Mouse (Mus musculus): ENCODE results near the gene Slc6a20b. TPM values are rescaled to one million over a fixed set of nuclear protein-coding genes. Genes with fewer than 3 reads are reported as not detected.

Slc6a20b gene
- polyA plus RNA-seq, 1 experiment from 2014 or later: 0.09 TPM

DNA sequence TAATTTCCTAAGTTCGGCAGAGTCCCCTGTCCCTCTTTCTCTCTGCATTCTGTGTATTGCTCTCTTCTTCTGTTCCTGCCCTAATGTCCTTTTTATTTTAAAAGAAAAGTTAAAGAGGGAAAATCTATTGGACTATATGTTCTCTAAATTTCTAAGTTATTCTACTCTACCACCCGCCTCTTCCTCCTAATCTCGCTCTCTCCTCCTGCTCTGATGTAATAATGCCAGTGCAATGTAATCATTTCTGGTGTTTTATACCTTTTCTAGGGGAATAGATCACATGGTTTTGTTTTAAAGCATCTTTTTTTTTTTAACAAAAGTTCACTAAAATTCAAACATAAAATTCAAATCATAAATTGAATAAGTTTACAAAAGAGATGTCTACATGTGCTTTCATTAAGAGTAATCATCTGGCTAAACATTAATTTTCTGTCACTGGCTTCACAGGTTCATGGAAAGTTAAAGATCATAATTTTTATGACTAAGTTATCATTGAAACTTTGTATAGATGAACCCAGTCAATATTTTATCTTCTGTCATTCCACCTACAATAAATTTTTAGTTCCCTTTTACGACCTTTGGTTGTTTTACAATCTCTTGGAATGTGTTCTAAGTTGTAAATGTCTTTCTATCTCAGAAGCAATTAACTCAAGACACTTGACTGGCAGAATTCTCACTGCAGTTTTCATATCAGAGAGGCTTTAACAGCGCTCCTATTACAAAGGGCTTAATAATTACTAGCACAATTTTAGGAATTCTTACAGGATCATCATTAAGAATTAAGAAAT lies 11.9 kb downstream of the Slc6a20b start:
- Histone ChIP-seq H3K27me3 (replicated peaks; ENCODE audit: control insufficient read depth, insufficient read depth, low read length) (no peaks in the 10 kb centered on the region), H3K27ac (ENCODE audit: low read depth, low read length) (no peak overlapping the region), H3K9me3 (replicated peaks; ENCODE audit: control insufficient read depth, low read length) (no peaks in the 10 kb centered on the region), H3K9ac (ENCODE audit: low read length) (no peak overlapping the region), H3K4me1 (ENCODE audit: control insufficient read depth, insufficient read depth, low read length) (no peaks in the 10 kb centered on the region), H3K4me2 (ENCODE audit: low read length) (no peak overlapping the region), H3K36me3 (ENCODE audit: control insufficient read depth, insufficient read depth, low read length) (no peaks in the 10 kb centered on the region), H3K4me3 (ENCODE audit: low read depth, low read length) (no peak overlapping the region)
- ATAC-seq (no peak), DNase-seq (ENCODE audit: low spot score) (no peak)
- WGBS: 90% methylated on average over 5 of the region's 5 CpGs

DNA sequence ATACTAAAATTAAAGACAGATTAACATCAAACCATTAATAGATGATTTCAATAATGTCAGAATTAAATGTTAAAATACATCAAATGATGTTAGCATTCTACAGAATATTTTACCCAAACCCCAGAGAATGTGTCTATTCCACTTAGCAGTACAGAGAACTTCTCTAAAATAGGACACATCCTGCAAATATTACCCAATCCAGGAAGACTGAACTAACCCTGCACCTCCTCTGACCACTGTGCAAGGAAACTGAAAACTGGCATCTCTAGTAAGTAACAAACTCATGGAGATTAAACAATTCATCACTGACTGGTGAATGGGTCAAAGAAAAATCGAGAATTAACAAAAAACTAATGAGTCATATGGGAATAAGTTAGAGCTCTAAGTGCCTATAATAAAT lies 30.8 kb downstream of the Slc6a20b start:
- Histone ChIP-seq H3K27me3 (replicated peaks; ENCODE audit: control insufficient read depth, insufficient read depth, low read length) (no peaks in the 10 kb centered on the region), H3K36me3 (ENCODE audit: control insufficient read depth, insufficient read depth, low read length) (no peaks in the 10 kb centered on the region), H3K27ac (ENCODE audit: low read depth, low read length) (no peak overlapping the region), H3K9me3 (replicated peaks; ENCODE audit: control insufficient read depth, low read length) (no peaks in the 10 kb centered on the region), H3K9ac (ENCODE audit: low read length) (no peak overlapping the region), H3K4me1 (ENCODE audit: control insufficient read depth, insufficient read depth, low read length) (no peaks in the 10 kb centered on the region), H3K4me3 (ENCODE audit: low read depth, low read length) (no peak overlapping the region), H3K4me2 (ENCODE audit: low read length) (no peak overlapping the region)
- WGBS: 79% methylated on average over 1 of the region's 1 CpGs
- ATAC-seq: no peak
- no peak for DNase-seq (ENCODE audit: low spot score)

DNA sequence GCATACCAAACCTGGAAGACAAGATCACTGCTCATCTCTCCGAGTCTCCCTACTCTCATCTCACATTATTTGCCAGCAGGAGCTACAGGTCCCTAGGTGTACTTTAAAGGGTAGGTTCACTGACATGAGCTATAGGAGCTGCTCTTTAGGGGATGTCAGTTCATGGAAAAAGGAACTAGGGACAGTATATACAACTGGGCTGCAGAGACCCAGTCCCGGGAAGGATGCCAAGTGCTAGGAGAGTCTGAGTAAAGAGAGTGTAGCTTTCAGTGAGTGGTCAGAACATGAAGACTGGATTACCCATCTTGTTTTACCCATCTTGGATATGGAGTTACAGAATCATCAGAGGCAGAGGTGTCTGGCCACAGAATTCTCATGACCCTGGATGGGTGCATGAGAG lies 35.0 kb downstream of the Slc6a20b start:
- no peak overlapping the region for H3K27ac ChIP-seq (ENCODE audit: low read depth, low read length)
- no peaks in the 10 kb centered on the region for H3K4me1 ChIP-seq (ENCODE audit: control insufficient read depth, insufficient read depth, low read length)
- no peak for DNase-seq (ENCODE audit: low spot score)
- H3K27me3 ChIP-seq (replicated peaks; ENCODE audit: control insufficient read depth, insufficient read depth, low read length): no peaks in the 10 kb centered on the region
- H3K4me3 ChIP-seq (ENCODE audit: low read depth, low read length): no peak overlapping the region
- 94% methylated on average over 2 of the region's 2 CpGs for WGBS
- peaks cover 17% of the 10 kb centered on the region; the same call in 1 of the 2 replicates for H3K36me3 ChIP-seq (ENCODE audit: control insufficient read depth, insufficient read depth, low read length)
- H3K4me2 ChIP-seq (ENCODE audit: low read length): no peak overlapping the region
- ATAC-seq: no peak
- no peaks in the 10 kb centered on the region for H3K9me3 ChIP-seq (replicated peaks; ENCODE audit: control insufficient read depth, low read length)
- H3K9ac ChIP-seq (ENCODE audit: low read length): no peak overlapping the region

DNA sequence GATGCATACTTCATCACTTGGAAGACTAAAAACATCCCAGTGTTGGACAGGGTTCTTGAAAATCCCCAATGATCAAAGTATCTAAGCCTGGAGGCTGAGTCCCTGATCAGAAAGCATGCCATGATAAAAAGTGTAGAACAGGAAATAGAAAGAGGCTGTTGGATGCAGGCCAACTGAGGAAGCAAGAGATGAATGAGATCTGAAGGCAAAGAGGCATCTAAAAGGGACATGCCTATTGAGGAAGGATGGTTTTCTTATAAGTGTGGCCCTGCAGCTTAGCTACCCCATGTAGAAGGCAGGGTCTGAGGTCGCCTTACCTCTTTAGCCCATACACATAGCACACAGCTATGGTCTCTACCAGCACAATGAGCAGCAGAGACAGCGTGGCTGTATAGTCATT lies 35.5 kb downstream of the Slc6a20b start:
- Histone ChIP-seq H3K4me2 (ENCODE audit: low read length) (no peak overlapping the region), H3K4me1 (ENCODE audit: control insufficient read depth, insufficient read depth, low read length) (no peaks in the 10 kb centered on the region), H3K27ac (ENCODE audit: low read depth, low read length) (no peak overlapping the region), H3K9me3 (replicated peaks; ENCODE audit: control insufficient read depth, low read length) (no peaks in the 10 kb centered on the region), H3K27me3 (replicated peaks; ENCODE audit: control insufficient read depth, insufficient read depth, low read length) (no peaks in the 10 kb centered on the region), H3K9ac (ENCODE audit: low read length) (no peak overlapping the region), H3K4me3 (ENCODE audit: low read depth, low read length) (no peak overlapping the region), H3K36me3 (ENCODE audit: control insufficient read depth, insufficient read depth, low read length) (peaks cover 17% of the 10 kb centered on the region; the same call in 1 of the 2 replicates)
- no peak for ATAC-seq
- no peak for DNase-seq (ENCODE audit: low spot score)
- 93% methylated on average over 2 of the region's 2 CpGs for WGBS

DNA sequence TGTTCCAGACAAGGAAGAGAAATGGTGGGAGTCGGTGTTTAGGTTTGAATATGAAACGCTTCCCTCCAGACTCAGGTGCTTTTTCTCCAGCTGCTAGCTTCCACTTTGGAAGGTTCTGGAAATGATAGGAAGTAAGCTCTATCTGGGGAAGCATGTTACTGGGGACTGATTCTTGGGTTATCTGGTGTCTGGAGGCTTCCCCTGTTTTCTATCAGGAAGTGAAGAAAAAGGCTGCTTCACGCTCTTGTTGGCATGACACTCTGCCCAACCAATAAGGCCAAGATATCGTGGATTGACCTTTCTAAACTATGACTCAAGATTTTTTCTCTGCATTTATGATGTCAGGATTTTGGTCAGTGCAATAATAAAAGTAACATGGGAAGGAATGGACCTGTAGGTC lies 37.2 kb downstream of the Slc6a20b start:
- peaks cover 29% of the 10 kb centered on the region for H3K36me3 ChIP-seq (ENCODE audit: control insufficient read depth, insufficient read depth, low read length)
- ATAC-seq (no peak), DNase-seq (ENCODE audit: low spot score) (no peak)
- H3K4me3 ChIP-seq (ENCODE audit: low read depth, low read length): no peak overlapping the region
- no peak overlapping the region for H3K27ac ChIP-seq (ENCODE audit: low read depth, low read length)
- no peaks in the 10 kb centered on the region for H3K4me1 ChIP-seq (ENCODE audit: control insufficient read depth, insufficient read depth, low read length)
- H3K27me3 ChIP-seq (replicated peaks; ENCODE audit: control insufficient read depth, insufficient read depth, low read length): no peaks in the 10 kb centered on the region
- H3K4me2 ChIP-seq (ENCODE audit: low read length): no peak overlapping the region
- over 99% methylated on average over 4 of the region's 4 CpGs for WGBS
- no peaks in the 10 kb centered on the region for H3K9me3 ChIP-seq (replicated peaks; ENCODE audit: control insufficient read depth, low read length)
- no peak overlapping the region for H3K9ac ChIP-seq (ENCODE audit: low read length)

DNA sequence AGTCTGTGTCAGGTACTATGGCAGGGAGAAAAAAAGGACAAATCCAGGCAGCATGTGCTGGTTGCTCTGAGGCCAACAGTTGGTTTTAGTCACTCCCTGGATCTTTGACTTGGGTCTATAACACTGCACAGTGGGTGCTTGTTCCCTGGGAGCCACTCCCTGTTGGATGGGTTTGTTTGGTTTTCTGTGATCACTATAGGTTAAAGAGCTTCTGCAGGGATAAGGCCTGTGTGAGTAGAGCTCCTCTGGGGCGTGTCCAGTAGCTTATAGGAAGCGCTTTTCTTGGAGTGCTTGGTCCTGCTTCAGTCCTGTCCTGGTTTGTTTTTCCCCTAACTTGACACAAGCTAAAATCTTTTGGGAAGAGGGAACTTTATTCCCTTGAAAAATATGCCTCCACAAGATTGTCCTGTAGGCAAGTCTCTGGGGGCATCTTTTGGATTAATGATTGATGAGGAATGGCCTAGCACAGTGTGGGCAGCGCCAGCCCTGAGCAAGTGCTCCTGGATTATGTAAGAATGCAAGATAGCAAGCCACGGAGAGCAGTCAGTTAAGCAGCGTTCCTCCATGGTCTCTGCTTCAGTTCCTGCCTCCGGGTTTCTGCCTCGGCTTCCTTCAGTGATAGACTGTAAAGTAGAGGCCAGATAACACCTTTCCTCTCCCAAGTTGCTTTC lies 43.0 kb downstream of the Slc6a20b start:
- 89% methylated on average over 7 of the region's 7 CpGs for WGBS
- no peak overlapping the region for H3K4me2 ChIP-seq (ENCODE audit: low read length)
- DNase-seq (ENCODE audit: low spot score) (no peak), ATAC-seq (no peak)
- H3K27ac ChIP-seq (ENCODE audit: low read depth, low read length): no peak overlapping the region
- no peaks in the 10 kb centered on the region for H3K9me3 ChIP-seq (replicated peaks; ENCODE audit: control insufficient read depth, low read length)
- H3K36me3 ChIP-seq (ENCODE audit: control insufficient read depth, insufficient read depth, low read length): peaks cover 44% of the 10 kb centered on the region
- no peaks in the 10 kb centered on the region for H3K4me1 ChIP-seq (ENCODE audit: control insufficient read depth, insufficient read depth, low read length)
- H3K9ac ChIP-seq (ENCODE audit: low read length): no peak overlapping the region
- H3K4me3 ChIP-seq (ENCODE audit: low read depth, low read length): no peak overlapping the region
- H3K27me3 ChIP-seq (replicated peaks; ENCODE audit: control insufficient read depth, insufficient read depth, low read length): no peaks in the 10 kb centered on the region

DNA sequence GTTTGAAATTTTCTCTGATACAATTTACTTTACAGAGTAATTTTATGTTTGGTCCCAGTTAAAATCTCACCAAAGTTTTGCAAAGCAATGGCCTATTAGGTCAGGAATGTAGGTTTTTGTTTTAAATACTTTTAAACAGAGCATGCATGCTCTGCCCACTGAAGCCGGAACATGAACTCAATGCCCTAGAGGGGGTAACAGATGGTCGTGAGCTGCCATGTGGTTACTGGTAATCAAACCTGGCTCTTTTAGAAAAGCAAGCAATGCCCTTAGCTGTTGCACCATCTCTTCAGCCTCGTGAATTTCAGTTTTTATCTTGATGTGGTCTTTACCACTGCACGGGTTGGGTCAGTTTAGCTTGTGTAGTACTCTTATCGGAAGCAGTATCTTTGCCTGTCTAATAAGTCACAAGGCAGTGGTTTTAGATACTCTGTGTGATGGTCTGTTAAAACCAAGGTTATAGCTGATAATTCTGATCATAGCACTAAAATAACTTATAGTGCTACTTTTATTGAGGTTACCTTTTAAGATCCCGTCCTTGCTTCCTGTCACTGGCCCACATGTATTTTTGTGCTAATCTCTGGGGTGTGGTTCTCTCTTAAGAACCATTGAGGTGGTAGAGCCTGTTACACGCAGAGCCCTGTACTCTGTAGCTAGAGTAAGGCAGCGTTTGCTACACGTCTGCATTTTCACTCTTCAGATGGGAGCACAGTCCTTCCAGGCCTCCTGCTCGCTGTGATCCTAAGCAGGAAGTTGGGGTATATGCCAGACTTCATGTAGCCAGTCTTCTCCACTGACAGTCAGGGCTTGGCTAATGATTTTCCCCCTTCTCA lies 54.8 kb downstream of the Slc6a20b start:
- Histone ChIP-seq H3K9me3 (replicated peaks; ENCODE audit: control insufficient read depth, low read length) (no peaks in the 10 kb centered on the region), H3K4me1 (ENCODE audit: control insufficient read depth, insufficient read depth, low read length) (no peaks in the 10 kb centered on the region), H3K4me2 (ENCODE audit: low read length) (no peak overlapping the region), H3K9ac (ENCODE audit: low read length) (no peak overlapping the region), H3K4me3 (ENCODE audit: low read depth, low read length) (no peak overlapping the region), H3K27ac (ENCODE audit: low read depth, low read length) (no peak overlapping the region), H3K27me3 (replicated peaks; ENCODE audit: control insufficient read depth, insufficient read depth, low read length) (no peaks in the 10 kb centered on the region), H3K36me3 (ENCODE audit: control insufficient read depth, insufficient read depth, low read length) (peaks cover 31% of the 10 kb centered on the region)
- DNase-seq (ENCODE audit: low spot score): no peak
- no peak for ATAC-seq
- 87% methylated on average over 10 of the region's 10 CpGs for WGBS

DNA sequence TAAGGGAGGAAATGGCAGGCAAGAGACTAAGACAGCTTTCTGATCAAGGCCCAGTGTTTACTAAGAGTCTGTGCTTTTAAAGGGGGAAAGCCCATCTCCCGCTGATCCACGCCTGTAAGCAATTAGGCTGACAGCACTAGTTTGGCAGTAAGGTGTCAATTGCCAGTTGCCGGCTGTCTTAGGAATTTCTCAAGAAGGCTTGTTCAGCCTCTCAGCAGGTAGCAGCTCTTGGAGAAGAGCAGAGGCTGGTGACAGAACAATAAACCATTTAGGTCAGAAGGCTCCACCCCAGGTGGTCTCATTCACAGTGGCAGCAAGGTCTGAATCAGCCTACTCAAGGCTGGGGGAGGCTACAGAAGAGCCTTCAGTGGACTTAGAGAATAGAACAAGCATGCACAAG lies 77.8 kb downstream of the Slc6a20b start:
- H3K4me3 ChIP-seq (ENCODE audit: low read depth, low read length): no peak overlapping the region
- H3K27me3 ChIP-seq (replicated peaks; ENCODE audit: control insufficient read depth, insufficient read depth, low read length): no peaks in the 10 kb centered on the region
- H3K9me3 ChIP-seq (replicated peaks; ENCODE audit: control insufficient read depth, low read length): no peaks in the 10 kb centered on the region
- no peak overlapping the region for H3K9ac ChIP-seq (ENCODE audit: low read length)
- DNase-seq (ENCODE audit: low spot score): peak; percentile 42
- H3K27ac ChIP-seq (ENCODE audit: low read depth, low read length): no peak overlapping the region
- no peak for ATAC-seq
- no peaks in the 10 kb centered on the region for H3K4me1 ChIP-seq (ENCODE audit: control insufficient read depth, insufficient read depth, low read length)
- 6% methylated on average over 3 of the region's 3 CpGs for WGBS
- H3K36me3 ChIP-seq (ENCODE audit: control insufficient read depth, insufficient read depth, low read length): peaks cover 54% of the 10 kb centered on the region
- no peak overlapping the region for H3K4me2 ChIP-seq (ENCODE audit: low read length)

All from forebrain, embryonic 14.5 days (tissue).